Mouse (Mus musculus) heart, adult 2 months (tissue): ENCODE results near the gene Thnsl1.

Experiments used
- CTCF ChIP-seq: fragments of 200-600 bp; IDR thresholded peaks from 2 replicates; pipeline ENCODE4 v1.8.1; 2022; ENCODE audit warnings: antibody characterized with exemption, mild to moderate bottlenecking, moderate library complexity
- EP300 ChIP-seq: fragments of 200-500 bp; IDR thresholded peaks from 2 replicates; pipeline ENCODE4 v1.6.1; 2011; ENCODE audit warnings: low read depth, low read length, control low read depth; ENCODE audit not compliant: insufficient read depth
- POLR2A ChIP-seq: fragments of 200-500 bp; IDR thresholded peaks from 2 replicates; pipeline ENCODE4 v1.6.1; 2011; ENCODE audit warnings: mild to moderate bottlenecking, low read depth, low read length, control low read depth; ENCODE audit not compliant: insufficient read depth

GRCm38 (mm10) chr2:21235844-21236386 is 30.4 kb downstream of the Thnsl1 start:
- TF ChIP-seq CTCF (no peak), POLR2A (no peak), EP300 (no peak)
